Mouse (Mus musculus): Measurements from ENCODE around the gene Ero1l.

The Ero1l gene

GRCm38 (mm10) chr14:45304389-45304788, 14.2 kb downstream of the Ero1l start:
- no peak for DNase-seq (ENCODE audit: low spot score)

- DNase-seq (ENCODE audit: low spot score): no peak
Observed at GRCm38 (mm10) chr14:45303939-45304338, 14.6 kb downstream of the Ero1l start.

GRCm38 (mm10) chr14:45291608-45292007, 27.0 kb downstream of the Ero1l start:
- no peak for DNase-seq (ENCODE audit: low spot score)

GRCm38 (mm10) chr14:45282066-45282465, 36.5 kb downstream of the Ero1l start:
- DNase-seq (ENCODE audit: low spot score): no peak

- DNase-seq (ENCODE audit: low spot score): no peak
Observed at GRCm38 (mm10) chr14:45275816-45276215, 42.8 kb downstream of the Ero1l start.

GRCm38 (mm10) chr14:45263831-45264592, 54.6 kb downstream of the Ero1l start:
- DNase-seq (ENCODE audit: low spot score): no peak

- no peak for DNase-seq (ENCODE audit: low spot score)
Observed at GRCm38 (mm10) chr14:45251548-45252076, 67.0 kb downstream of the Ero1l start.

- DNase-seq (ENCODE audit: low spot score): no peak
Observed at GRCm38 (mm10) chr14:45241613-45242012, 77.0 kb downstream of the Ero1l start.

GRCm38 (mm10) chr14:45239042-45239441, 79.5 kb downstream of the Ero1l start:
- DNase-seq (ENCODE audit: low spot score): no peak

All from urinary bladder, postnatal 10 days (tissue).